Mouse (Mus musculus) Patski (cell line): Measurements from ENCODE around the gene Otx2. TPM values are rescaled to one million over a fixed set of nuclear protein-coding genes. Genes with fewer than 3 reads are reported as not detected.

Source experiments
- ATAC-seq: fragments of 100-300 bp; one replicate; pipeline ENCODE4 v1.8.0; 2021
- CTCF ChIA-PET: fragments of 350-600 bp; sonication (Branson Sonifier 250); formaldehyde crosslinking; loops from one replicate; lab custom pipeline; 2022; ENCODE audit warnings: inconsistent platforms; lab: Charles Lee
- POLR2A ChIA-PET: fragments of 350-600 bp; sonication (Branson Sonifier 250); formaldehyde crosslinking; loops from one replicate; lab custom pipeline; 2022; ENCODE audit warnings: antibody characterized with exemption, inconsistent platforms; lab: Charles Lee
- DNase-seq: peaks from one replicate; pipeline ENCODE4 v3.0.0-alpha.2; 2011; ENCODE audit warnings: low read depth, low spot score
- H3K27me3 ChIP-seq: fragments of 371-371 bp; one replicate; pipeline ENCODE4 v1.5.1; 2021
- CTCF ChIP-seq: fragments of 100-300 bp; IDR thresholded peaks from one replicate; pipeline ENCODE4 v1.5.1; 2021
- in situ Hi-C: fragments of 300-500 bp; cut with MboI; formaldehyde crosslinking; loops from 3 replicates; pipeline ENCODE4 v1.11.1; 2018; ENCODE audit warnings: low pct_unique_long_range_greater_than_20kb, mixed read lengths
- polyA plus RNA-seq: library from polyadenylated mRNA; unstranded; gene quantifications from one replicate; pipeline ENCODE4 v1.2.3, GENCODE M21; 2021

Gene Otx2
- polyA plus RNA-seq, 1 experiment from 2014 or later = not detected

DNA sequence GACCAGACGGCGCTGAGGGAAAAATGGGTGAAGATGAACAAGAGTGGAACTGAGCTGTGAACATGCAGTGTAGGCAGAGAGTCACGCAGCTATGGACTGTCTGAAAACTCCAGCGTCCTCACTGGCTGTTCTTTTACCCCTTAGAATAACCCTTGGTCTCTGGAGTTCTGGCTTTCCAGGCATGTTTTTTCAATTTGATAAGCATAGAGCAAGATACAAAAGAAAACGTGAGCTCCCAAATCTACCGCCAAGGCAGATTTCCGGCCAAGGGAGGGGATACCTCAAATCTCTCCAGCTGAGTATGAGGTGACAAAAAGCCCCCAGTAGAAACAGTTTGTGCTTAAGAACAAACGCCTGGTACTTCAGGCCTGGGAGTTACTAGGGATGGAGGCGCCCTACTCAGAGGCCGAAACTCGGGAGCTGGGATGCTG, 5.6 kb downstream of the Otx2 start:
- DNase-seq = no peak
- no peak for ATAC-seq
- peaks cover 64% of the 10 kb centered on the region for H3K27me3 ChIP-seq
- in situ Hi-C loops = no loop called here
- ChIA-PET CTCF (no interaction called here), POLR2A (no interaction called here)
- no peak for TF ChIP-seq CTCF

DNA sequence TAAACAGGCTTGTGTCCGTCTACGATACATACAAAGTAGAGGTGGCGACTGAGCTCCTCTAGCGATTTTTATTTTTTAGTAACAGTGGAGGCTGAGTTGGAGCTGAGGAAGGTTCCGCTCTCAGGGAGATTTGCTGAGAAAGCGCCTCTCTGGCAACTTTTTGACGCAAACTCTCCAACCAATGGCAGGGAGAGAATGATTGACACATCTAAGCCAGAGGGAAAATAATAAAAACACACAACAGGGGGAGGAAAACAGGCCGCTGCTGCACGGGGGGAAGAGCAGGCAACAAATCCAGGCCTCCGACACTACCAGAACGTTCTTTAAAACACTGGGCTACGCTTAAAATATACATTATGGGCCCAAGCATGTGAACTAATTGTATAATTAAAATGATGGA, 6.2 kb downstream of the Otx2 start:
- TF ChIP-seq CTCF = no peak

DNA sequence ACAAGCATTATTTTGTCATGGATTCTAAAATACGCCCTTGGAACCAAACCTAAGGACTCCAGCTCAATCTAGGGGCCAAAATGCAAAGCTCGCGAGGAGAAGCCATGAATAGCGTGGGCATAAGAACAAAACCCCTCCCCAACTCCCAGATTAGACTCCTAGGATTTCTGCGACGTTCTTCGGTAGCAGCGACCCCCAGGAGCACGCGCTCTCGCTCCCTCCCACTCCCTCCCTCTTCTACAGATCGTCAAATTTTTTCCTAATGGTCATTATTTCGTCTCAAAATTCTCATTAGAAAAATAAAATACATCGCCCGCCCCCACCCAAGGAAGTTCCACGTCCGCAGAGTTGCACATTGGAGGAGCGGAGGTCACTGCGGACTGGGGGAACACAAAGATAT, 6.8 kb downstream of the Otx2 start:
- CTCF ChIA-PET = no interaction called here
- POLR2A ChIA-PET = no interaction called here
- ATAC-seq = no peak
- DNase-seq = no peak
- H3K27me3 ChIP-seq = peaks cover 66% of the 10 kb centered on the region
- in situ Hi-C loops = no loop called here
- no peak for TF ChIP-seq CTCF

More for the DNA sequence above, 6.2 kb downstream of the Otx2 start:
- H3K27me3 ChIP-seq = peaks cover 64% of the 10 kb centered on the region
- DNase-seq (no peak), ATAC-seq (no peak)
- ChIA-PET POLR2A (no interaction called here), CTCF (no interaction called here)
- in situ Hi-C loops = no loop called here

DNA sequence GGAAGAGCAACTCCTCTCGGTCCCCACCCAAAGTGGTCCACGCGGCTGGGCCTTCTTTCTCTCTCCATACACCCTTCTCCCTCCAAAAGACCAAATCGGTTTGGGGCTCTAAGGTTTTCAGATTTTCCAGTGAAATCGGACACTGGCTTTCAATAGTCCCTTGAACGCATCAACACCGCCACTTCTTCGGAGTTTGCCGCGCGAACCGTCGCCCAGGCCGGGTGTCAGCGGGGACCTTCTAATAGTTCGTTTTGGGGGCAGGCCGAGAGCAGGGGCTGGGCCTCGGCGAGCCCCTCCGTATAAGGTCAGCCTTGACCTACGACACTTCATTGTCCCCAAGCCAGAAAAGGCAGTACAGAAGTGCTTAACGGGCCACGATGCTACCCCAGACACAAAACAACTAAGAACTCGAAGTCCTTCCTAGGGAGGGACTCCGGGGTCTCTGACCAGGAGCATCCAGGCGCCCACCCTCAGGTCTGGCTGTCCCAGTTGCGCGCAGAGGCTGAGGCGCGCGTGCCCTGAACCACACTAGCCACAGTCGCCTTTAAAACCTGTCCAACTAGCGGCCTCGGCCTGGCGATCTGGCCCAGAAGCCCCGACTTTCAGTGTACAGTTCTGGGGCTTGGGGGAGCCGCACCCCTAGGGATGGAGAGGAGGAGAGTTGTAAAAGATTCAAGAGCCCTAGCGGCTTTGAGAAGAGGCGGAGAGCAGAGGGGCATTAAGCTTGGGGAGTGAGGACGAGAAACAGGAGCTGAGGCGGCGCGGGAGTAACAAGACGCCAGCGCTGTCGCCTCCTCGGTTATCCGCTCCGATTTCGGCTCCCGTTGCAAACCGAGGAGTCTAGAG, 7.6 kb downstream of the Otx2 start:
- POLR2A ChIA-PET = no interaction called here
- H3K27me3 ChIP-seq = peaks cover 69% of the 10 kb centered on the region
- no peak for ATAC-seq
- CTCF ChIA-PET = no interaction called here
- in situ Hi-C loops = no loop called here
- no peak for DNase-seq
- TF ChIP-seq CTCF = no peak

DNA sequence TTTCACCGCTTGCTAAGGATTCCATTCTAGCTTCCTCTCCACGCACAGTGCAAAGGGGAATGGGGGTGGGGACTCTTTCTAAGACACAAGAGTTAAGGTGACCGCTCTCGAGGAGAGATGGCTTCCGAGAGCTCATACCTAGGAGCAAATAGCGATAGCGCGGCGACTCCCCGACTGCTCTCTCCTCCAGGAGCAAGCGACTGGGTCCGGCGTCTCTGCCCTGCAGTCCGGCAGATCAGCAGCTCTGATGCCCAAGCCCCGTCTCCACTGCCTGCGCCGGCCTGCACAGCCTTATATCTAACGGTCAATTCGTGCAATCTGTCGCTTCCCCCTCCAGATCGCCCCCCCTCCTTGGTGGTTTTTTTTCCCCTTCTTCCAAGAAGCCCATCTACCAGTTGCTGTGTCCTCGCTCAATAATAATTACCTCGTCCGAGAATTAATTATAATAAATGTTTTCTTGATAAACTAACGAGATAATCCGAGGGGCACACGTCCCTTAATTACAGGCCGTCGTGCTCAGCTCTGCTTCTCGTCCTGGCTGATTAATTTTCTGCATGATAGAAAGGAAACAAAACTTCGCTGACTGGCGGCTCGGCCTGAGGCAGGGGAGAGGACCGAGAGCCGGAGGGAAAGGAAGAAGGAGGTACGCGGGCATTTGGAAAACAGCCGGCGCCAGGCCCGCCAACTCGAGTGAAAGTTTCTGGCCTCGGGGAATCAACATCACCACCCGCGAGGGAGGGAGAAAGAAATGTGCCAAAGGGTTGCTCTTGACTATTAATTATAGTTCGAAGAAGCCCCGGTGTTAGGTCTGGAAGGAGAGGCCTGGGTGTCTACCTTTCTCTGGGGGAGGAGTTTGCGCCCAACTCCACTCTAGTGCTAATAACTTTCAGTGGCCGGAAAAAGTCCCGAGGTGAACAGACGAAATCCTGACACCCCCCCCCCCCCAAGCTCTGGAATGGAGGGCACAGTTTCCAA, 8.5 kb downstream of the Otx2 start:
- CTCF ChIA-PET = no interaction called here
- peaks cover 64% of the 10 kb centered on the region for H3K27me3 ChIP-seq
- DNase-seq (no peak), ATAC-seq (no peak)
- in situ Hi-C loops = no loop called here
- POLR2A ChIA-PET = no interaction called here
- TF ChIP-seq CTCF = no peak

DNA sequence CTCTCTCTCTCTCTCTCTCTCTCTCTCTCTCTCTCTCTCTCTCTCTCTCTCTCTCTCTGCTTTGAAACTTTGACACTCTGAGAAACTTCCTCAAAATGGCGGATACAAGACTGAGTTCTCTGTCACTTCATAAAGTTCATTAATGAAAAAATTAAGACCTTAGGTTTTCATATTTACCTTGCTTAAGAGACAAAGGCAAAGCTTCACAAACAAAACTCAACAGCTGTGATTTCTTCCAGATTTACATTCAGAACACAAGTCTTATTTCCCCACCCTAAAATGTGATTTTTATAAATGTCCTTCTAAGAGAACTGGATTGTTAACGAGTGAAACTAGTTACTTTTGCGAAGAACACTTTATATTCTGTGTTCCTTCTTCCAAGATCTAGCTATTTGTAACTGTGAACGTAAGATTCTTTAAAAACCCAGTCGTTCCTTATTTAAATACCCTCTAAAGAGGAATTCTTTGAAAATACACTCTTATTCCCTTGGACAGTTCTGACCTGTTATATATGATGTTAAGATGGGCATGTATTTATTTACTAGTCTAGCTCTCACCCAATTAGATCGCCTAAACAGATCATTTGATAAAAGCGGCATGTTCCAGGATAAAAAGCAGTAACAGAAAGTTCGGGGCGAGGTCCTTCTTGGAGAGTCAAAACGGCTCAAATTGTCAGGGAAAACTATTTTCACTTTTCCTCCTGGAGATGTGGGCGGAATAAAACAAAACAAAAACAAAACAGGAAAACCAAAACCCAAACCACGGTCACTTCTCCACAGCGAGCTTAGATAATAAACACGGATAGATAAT, 9.4 kb downstream of the Otx2 start:
- DNase-seq = no peak
- CTCF ChIA-PET = no interaction called here
- ATAC-seq = no peak
- in situ Hi-C loops = no loop called here
- peaks cover 63% of the 10 kb centered on the region for H3K27me3 ChIP-seq
- TF ChIP-seq CTCF = no peak
- POLR2A ChIA-PET = no interaction called here

DNA sequence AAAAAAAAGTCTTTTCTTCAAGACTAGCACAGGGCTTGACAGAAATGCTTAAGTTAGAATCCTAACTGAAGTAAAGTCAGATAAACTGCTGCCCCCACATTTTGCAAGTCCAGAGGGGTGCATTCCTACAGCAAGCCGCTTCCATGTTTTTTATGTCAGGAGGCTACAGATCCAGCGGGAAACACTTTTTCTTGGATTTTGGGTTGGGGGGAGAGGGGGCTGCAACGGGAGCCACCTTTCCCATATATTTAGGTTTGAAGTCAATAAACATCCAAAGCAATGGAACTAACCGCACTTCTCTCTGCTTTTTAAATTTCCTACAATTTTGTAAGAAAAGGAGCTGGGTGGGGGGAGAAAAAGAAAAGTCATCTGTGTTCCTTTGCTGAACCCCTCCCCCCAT, 10.1 kb downstream of the Otx2 start:
- TF ChIP-seq CTCF = no peak
- ChIA-PET POLR2A (no interaction called here), CTCF (no interaction called here)
- in situ Hi-C loops = no loop called here
- H3K27me3 ChIP-seq = peaks cover 64% of the 10 kb centered on the region
- no peak for DNase-seq
- ATAC-seq = no peak

DNA sequence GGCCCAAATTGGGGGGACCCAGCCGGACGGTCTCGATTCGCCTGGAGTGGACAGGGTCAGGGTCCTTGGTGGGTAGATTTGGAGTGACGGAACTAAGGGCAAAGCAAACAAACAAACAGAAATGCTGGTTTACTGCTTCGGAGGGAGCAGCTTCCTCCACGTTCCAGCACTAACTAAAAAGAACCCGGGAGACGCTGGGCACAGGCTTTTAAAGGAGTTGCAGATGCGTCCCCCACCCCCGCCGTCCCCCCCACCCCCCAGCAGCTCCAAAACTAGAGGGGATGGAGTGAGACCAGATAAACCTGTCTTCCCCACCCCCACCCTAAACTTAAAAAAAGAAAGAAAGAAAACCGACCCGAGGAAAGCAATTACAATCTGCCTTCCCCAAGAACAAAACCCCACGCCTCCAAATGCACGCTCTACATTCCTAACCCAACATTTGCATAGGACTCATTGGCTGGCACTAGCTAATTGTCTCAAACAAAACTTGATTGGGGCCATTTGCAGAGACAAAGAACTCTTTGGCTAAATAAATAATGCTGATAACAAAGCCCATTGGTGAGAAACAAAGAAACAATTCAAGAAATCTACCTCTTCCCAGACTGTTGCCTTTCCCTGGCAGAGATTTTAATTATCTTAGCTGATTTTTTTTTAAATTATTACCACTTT, 10.9 kb downstream of the Otx2 start:
- no peak for DNase-seq
- ChIA-PET POLR2A (no interaction called here), CTCF (no interaction called here)
- peaks cover 72% of the 10 kb centered on the region for H3K27me3 ChIP-seq
- in situ Hi-C loops = no loop called here
- TF ChIP-seq CTCF = no peak
- no peak for ATAC-seq

DNA sequence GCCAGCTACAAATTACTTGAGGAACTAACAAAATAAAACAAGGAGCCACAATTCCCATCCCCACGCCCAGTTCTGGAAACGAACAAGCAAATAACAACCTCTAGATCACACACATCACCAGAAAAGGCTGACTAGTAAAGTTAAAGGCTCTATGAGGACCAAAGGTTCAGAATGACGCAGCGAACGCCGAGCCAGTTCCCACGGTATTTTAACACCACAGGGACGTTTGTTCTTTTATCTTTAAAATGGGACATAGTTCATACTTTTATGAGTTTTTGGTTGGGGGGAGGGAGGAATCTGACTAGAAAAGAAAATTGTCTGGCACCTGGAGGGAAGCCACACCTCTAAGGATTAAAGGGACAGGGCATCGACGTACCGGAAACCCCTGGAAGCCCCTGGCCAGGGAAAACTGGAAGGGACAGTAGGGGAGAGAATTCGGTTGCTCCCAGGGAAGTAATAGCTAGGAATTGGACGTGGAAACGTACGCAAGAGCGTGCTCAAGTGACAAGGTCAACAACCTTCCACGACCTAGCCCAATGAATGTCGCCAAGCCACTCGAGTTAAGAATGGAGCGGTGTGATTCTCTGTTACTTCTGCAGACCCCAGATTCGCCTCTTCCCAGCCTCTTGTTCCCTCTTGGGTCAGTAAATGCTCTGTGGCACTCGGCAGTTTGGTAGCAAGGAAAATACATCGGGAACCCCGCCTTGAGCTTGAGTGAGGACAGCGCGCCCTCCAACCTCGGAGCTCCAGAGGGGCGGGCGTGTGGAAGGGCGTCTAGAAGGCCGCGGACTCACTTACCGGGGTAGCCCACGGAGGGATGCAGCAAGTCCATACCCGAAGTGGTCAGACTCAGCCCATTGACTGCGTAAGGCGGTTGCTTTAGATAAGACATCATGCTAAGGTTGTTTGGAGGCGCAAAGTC, 11.7 kb downstream of the Otx2 start:
- in situ Hi-C loops = no loop called here
- POLR2A ChIA-PET = no interaction called here
- TF ChIP-seq CTCF = no peak
- CTCF ChIA-PET = no interaction called here
- no peak for ATAC-seq
- H3K27me3 ChIP-seq = peaks cover 69% of the 10 kb centered on the region
- no peak for DNase-seq
